Mouse (Mus musculus) hindbrain, embryonic 15.5 days (tissue): Measurements from ENCODE around the gene Gm3043. TPM values are rescaled to one million over a fixed set of nuclear protein-coding genes. Genes with fewer than 3 reads are reported as not detected.
"Not testable (repeated sequence)": the region's sequence is repeated elsewhere in the genome, so short reads cannot be mapped to it uniquely, and the experiment has no call there.

ENCODE experiments used
- ATAC-seq: fragments of 200-750 bp; cut with Nextera tagmentation; 2 replicates; pipeline ENCODE4 v1.8.0; 2017; ENCODE audit warnings: low read depth, moderate number of reproducible peaks, moderate TSS enrichment; ENCODE audit not compliant: low FRiP score
- H3K27ac ChIP-seq: fragments of 300-500 bp; sonication (generic); replicated peaks from 2 replicates; pipeline ENCODE4 v1.5.1; 2015; ENCODE audit warnings: mild to moderate bottlenecking, inconsistent platforms
- H3K27me3 ChIP-seq: fragments of 300-500 bp; sonication (generic); 2 replicates; pipeline ENCODE4 v1.6.1; 2015; ENCODE audit warnings: control low read depth, inconsistent platforms
- H3K36me3 ChIP-seq: fragments of 300-500 bp; sonication (generic); 2 replicates; pipeline ENCODE4 v1.6.1; 2015; ENCODE audit warnings: control low read depth, inconsistent platforms
- H3K4me1 ChIP-seq: fragments of 300-500 bp; sonication (generic); replicated peaks from 2 replicates; pipeline ENCODE4 v1.6.1; 2015; ENCODE audit warnings: control low read depth, inconsistent platforms
- H3K4me2 ChIP-seq: fragments of 300-500 bp; sonication (generic); 2 replicates; pipeline ENCODE4 v1.6.1; 2015; ENCODE audit warnings: moderate library complexity, mild to moderate bottlenecking, inconsistent platforms
- H3K4me3 ChIP-seq: fragments of 300-500 bp; sonication (generic); 2 replicates; pipeline ENCODE4 v1.5.1; 2015; ENCODE audit warnings: mild to moderate bottlenecking, inconsistent platforms
- H3K9ac ChIP-seq: fragments of 300-500 bp; sonication (generic); 2 replicates; pipeline ENCODE4 v1.6.1; 2015; ENCODE audit warnings: inconsistent platforms
- H3K9me3 ChIP-seq: fragments of 300-500 bp; sonication (generic); 2 replicates; pipeline ENCODE4 v1.6.1; 2016; ENCODE audit warnings: control low read depth, inconsistent platforms
- WGBS: fragments of 180-500 bp; shearing (Covaris S2); methylation state at CpG from one replicate; pipeline ENCODE4 v1.1.7; 2015; 5-methylcytosine and 5-hydroxymethylcytosine counted together
- polyA plus RNA-seq: library from polyadenylated mRNA; unstranded; fragments of >200 nt; fragmentation: Nextera tagmentation; extraction: Ambion mirVana; gene quantifications from 2 replicates; pipeline ENCODE4 v1.2.1, GENCODE M21; 2015

Gm3043 gene
- not detected in 2 replicates for polyA plus RNA-seq

DNA sequence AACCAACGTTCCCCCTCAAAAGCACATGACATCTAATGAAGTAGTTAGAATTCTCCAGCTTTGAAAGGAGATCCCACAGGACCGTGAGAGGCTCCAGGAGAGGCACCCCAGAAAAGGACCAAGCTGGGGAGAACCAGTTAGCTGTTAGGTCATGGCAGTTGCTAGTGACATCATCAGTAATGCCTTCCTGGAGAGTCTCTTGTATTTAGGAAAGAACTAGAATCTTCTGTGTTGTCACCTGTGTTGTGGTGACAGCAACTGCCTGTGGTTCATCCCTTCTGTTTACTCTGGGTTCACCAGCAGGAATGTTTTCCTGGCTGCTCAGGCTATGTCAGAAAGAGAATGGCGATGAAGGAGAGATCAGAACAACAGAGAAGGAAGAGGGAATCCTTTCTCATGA is at the start of gene Gm3043:
Gene Gm3043 (plus strand): TSS at position 301 of the 400 bp plus-strand sequence.
- WGBS = no CpG with 5 or more reads among the region's 3 CpGs
- H3K9me3 ChIP-seq, H3K4me2 ChIP-seq, H3K27me3 ChIP-seq, H3K36me3 ChIP-seq, H3K4me1 ChIP-seq, H3K27ac ChIP-seq, ATAC-seq, H3K9ac ChIP-seq, H3K4me3 ChIP-seq: not testable (repeated sequence)

DNA sequence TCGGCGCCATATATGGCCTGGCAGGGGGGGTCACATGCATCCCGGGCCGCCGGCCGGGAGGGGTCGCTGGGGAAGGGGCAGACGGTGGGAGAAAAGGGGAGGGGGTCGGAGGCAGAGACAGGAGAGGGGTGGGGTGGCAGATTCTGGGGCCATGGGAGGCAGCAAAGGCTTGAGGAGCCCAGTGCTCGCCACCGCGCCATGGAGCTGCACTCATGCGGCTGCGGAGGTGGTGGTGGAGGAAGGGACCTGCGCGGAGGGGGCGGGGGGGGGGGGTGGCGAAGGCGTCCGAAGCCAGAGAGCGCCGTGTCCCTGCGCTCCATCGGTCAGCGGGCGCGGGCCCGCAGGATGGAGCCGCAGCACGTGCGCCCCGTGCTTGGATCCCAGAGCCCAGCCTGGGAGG is 36.9 kb upstream of the Gm3043 start, which contains the start of gene Gm3020:
Gene Gm3020 (plus strand): TSS at position 301 of the 400 bp plus-strand sequence.
- H3K4me2 ChIP-seq, H3K4me3 ChIP-seq, H3K4me1 ChIP-seq, ATAC-seq, H3K36me3 ChIP-seq, H3K27ac ChIP-seq, H3K9me3 ChIP-seq, H3K9ac ChIP-seq, H3K27me3 ChIP-seq: not testable (repeated sequence)
- WGBS = no CpG with 5 or more reads among the region's 32 CpGs

Other genes with a start within 250 kb of the Gm3043 start
- gene Gm10408, start 239.4 kb upstream of the Gm3043 start, polyA plus RNA-seq = not detected in 2 replicates
- gene Gm3012, start 54.3 kb upstream of the Gm3043 start, polyA plus RNA-seq = not detected in 2 replicates
- gene Gm3020, start 36.8 kb upstream of the Gm3043 start, polyA plus RNA-seq = 18.6 and 19.7 TPM in 2 replicates
- 4.2 and 4.6 TPM in 2 replicates for gene Gm3002, start 121.3 kb downstream of the Gm3043 start, polyA plus RNA-seq
- 0.93 TPM in 1 of 2 replicates, not detected in the other for gene Gm3033, start 157.5 kb downstream of the Gm3043 start, polyA plus RNA-seq
- gene Gm2916, start 195.4 kb downstream of the Gm3043 start, polyA plus RNA-seq = 0.21 TPM in 1 of 2 replicates, not detected in the other
- 0.21 TPM in 1 of 2 replicates, not detected in the other for gene Gm3029, start 243.0 kb downstream of the Gm3043 start, polyA plus RNA-seq